Mouse (Mus musculus): ENCODE results near the gene Sat2.

The Sat2 gene

DNA sequence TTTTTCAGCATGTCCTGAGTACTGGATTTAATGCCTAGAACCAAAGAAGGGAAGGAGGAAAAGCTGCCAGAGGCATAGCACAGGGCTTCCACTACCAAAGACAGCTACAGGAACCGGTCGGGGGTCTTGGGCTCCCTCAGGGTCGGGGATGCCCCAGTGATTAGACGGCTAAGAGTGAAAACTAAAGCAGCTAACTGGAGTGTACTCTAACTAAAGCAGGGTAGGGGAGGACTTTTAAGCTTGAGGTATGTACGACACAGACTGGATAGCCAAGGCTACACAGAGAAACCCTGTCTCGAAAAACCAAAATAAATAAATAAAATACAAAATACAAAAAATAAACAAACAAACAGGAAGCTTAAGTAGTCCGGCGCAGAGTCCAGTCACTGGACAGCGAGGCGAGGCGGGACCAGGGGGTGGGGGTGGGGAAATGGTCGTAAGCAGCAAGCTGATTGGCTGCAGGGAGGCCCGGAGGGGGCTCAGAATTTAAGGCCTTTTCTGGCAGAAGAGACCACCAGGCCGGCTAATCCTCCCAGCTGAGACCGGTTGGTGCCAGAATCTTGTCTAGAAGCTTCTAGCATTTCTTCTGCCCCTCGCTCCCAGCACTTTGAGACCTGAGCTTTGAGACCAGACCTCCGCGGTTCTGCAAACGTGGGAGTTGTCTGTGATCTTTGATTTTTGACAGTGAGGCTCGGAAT, at the start of gene Sat2:
TSS of gene Sat2 (plus strand) at position 454 of the 698 bp plus-strand sequence.
- DNase-seq (ENCODE audit: low spot score): peak; percentile 58

DNA sequence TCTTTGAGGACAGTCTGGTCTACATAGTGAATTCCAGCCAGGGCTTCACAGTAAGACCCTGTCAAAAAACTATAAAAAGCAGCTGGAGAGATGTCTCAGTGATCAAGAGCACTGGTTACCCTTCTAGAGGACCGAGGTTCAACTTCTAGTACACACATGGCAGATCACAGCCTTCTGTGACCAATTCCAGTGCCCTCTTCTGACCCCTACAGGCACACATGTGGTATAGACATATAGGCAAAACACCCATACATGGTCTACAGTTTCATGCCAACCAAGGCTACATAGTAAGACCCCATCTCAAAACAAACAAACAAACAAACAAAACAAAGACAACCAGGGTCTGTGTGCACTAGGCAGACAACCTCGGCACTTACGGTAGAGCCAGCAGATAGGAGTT, 46.6 kb upstream of the Sat2 start:
- DNase-seq (ENCODE audit: low spot score): peak; percentile 36

DNA sequence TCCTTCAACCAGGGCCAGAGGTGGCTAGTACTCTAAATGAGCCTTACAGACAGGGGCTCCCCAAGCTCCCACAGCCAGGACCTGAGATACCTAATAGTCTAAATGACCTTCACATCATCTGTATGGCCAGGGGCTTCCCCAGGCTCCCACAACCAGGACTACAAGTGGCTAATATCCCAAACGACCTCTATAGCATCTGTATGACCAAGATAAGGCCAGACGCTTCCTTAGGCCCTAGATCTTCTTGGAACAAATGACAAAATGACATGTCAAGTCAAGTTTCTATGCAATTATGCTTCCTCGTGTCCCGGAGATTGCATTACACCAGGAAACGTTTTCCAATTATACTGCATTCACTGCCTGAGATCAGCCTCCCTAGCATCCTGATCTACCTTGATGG, 45.5 kb upstream of the Sat2 start:
- no peak for DNase-seq (ENCODE audit: low spot score)

DNA sequence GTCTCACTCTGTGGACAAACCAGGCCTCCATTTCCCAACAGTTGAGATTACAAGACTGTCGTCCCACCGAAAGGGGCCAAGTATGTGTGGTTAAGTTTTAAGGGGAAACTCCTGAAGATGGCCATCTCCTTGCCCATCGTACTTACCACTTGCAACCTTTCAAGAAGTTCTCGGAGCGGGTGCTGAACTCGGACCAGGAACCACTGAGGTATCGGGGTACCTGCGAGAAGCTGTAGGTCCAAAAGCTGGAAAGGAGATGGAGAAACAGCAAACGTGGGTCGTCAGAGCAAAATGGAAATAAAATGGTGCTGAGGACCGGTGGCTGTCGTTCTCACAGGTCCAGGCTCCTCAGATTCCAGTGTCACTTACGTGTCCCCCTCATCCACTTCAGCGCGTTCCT, 43.5 kb upstream of the Sat2 start:
- no peak for DNase-seq (ENCODE audit: low spot score)

DNA sequence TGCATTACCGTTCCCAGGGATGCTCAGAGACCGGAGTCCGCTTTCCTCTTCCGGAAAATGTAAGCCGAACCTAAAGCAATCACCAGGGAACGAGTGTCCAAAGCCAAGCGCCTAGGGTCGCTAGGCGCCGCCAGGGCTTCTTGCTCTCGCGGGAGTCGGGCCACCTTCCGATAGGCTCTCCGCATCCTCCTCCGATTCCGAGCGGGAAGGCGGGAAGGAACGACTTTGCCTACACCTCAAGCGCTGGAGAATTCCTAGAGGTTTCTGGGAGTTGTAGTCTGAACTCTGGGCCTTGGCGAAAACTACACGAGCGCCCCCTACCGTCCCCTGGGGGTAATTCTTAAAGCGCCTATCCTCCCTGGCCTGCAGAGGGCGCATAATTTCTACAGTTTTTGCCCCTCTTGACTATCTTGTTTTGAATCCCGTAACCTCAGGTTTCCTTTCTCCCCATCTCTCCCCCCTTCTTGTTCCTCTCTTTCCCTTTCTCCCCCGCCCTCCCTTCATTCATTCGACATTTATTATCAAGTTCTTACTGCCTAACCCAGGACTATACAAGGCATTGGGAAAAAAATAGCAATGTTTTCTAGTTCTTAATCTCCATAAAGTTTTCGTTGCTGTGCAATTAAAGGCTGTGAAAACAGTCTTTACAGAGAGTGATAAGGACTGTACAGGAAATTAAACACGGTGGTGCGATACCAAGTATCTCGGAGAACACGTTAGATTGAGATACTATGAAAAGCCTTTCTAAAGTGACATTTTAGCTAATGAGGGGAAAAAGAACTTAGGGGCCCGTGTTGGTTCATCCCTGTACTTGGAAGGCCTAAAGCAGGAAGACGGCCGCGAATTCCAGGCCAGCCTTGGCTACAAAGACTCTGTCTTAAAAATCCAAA, 42.5 kb upstream of the Sat2 start:
- DNase-seq (ENCODE audit: low spot score): peak; percentile 98

DNA sequence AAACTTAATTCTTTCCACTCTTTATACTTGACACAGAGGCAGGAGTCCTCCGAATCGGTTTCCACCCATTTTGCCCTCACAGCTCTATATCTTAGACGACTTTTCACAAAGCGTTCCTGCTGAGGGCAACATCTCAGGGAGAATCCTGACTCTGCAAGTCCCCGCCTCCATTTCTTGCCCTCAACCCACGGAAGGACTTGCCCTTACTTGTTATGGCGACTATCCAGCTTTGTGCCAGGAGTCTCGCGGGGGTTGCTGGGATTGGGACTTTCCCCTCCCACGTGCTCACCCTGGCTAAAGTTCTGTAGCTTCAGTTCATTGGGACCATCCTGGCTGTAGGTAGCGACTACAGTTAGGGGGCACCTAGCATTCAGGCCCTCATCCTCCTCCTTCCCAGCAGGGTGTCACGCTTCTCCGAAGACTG, 41.7 kb upstream of the Sat2 start, which contains the start of the genes Wrap53 and Trp53:
TSS of gene Wrap53 (minus strand) at position 165 of the 424 bp plus-strand sequence.
TSS of gene Trp53 (plus strand) at position 269 of the 424 bp plus-strand sequence.
- peak; percentile 94 for DNase-seq (ENCODE audit: low spot score)

DNA sequence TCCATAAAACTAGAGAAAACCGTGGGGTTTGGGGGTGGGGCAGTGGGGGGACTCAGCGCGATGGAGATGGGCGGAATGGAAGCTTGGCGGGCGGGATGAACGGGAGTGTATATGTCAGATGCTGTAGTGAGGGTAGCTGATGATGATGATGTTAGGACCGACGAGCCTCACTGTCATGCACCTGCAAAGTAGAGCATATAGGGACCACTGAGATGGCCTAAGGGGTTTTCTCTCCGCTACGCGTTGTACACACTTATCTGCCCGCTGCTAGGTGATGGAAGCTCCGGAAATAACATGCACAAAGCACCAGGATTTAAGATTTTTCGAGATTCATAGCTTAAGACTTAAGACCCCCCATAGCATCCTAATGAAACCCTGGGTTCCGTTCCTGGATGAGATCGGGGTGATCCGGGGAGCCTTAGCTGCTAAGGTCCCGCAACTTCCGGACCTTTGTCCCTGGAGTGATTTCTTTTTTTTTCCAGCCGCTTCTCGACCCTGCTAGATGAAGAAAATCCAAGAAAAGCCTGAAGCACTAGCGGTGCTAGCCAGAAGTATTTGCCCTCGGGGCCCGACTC, 41.2 kb upstream of the Sat2 start:
- DNase-seq (ENCODE audit: low spot score): no peak

DNA sequence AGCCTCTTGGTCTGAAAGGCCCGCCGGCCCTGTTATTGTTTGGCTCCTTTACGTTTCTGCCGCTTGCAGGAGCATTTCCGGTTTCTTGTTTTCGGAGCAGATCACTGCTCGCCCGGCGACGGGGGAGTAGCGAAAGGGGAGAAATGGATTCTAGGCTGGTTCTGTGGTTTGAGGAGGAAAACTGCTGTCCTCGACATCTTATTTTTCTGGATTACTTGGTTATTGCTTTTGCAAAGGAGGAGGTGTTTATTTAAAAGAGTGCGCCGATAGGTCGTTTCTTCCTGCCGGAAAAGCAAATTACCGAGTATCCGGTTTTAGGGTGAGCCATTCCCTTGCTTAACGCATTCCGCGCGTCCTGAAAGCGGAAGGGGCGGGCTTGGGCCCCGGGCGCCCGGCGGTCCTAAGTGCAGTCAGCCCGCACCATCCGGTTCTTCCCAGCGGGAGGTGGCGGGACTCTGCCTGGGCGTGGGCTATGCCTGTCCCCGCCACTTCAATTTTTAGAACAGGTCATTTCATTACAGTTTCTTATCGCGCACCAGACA, 40.6 kb upstream of the Sat2 start:
- peak; percentile 93 for DNase-seq (ENCODE audit: low spot score)

DNA sequence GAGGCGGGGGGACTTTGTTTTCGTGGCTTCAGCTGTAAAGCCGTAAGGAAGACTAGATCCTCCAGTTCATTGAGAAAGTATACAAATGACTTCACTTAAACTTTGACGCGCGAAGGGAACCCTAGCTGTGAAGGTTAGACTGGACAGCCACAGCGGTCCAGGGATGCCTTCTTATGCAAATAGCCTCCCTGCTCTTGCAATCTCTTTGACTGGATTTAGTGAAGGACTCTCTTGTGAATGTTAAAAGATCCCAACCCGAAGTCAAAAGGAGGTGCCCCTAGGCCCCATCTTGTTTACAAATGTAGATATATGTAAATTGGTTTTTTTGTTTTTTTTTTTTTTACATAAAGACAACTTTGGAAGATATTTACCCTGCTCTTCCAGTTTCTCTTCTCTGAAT, 40.0 kb upstream of the Sat2 start:
- no peak for DNase-seq (ENCODE audit: low spot score)

DNA sequence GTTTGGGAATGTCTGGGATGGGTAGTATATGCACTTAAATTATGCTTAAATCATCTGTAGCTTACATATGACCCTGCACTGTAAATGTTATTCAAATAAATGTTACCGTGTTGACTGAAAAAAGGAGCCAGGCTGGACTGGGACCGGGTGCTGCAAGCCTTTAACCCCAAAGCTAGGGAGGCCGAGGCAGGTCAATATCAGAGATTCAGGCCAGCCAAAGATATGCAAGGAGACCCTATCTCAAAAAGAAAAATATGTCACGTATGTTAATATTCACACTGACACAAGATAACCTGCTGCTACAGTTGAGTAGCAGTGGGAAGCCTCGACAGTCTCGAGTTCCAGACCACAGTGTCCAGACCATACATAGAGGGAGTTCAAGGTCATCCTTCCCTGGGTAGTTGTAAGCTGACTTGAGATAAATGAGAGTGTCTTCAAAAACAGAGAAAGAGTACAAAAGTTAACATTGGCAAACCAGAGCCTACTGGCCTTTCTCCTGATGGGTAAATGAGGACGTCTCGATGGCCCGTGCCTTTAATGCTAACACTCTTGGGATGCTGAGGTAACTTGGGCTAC, 39.5 kb upstream of the Sat2 start:
- DNase-seq (ENCODE audit: low spot score): no peak

DNA sequence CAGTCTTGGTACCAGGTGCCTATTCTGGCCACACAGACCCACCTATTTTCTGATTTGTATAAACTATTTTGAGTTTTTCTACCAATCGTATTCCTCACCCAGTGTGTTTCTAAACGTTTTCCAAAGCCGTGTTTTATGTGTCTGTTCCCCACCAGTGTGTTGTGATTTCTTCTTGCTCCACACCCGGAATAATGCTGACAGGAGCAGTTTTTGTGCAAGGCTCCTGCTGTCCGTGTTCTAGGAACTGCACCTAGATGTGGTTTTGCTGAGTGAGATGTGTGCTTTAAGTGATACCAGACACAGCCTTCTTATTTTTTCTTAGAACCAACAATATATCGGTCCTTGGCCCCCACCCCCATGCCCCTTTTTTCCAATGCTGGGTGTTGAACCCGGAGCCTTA, 37.8 kb upstream of the Sat2 start:
- DNase-seq (ENCODE audit: low spot score): no peak

DNA sequence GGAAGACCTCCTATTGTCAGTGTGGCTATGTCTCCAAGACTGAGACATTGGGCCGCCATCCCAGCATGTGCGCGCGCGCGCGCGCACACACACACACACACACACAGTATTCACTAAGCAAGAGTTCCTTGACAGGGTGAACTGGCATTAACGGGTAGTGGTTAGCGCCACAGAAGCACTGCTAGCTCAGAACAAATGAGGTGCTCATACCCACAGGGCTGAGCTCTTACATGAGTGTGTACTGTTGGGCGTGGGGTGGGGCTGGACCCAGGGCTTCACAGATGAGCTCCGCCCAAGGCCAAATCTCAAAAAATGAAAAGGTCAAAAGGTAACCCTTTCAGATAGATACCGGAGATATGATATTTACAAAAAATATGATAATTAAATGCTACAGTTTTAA, 36.9 kb upstream of the Sat2 start:
- no peak for DNase-seq (ENCODE audit: low spot score)

DNA sequence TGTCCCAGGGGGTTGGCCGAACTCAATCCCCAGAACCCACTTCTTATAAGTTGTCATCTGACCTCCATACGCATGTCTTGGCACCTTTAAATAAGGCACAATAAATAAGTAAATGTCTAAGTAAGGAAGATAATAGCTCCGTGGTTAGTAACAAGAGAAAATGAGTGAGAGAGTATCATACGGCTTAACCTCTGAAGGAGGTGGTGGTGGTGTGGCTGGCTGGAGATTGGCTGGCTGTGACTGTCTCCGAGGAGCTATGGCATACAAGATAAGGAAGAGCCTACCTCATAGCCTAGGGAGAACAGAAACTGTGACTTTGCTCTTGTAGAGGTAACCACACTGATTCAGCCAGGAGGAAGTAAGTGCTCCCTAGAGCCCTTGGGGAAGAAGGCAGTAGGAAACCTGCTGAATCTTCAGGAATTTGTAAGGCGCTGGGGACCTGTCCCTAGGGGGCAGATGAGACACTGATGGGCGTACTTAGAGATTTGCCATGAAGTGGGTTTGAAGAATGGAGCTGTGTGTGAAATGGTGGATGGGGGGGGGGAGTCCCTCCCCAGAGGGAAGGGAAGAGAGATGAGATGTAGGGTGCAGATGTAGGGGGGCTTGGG, 36.0 kb upstream of the Sat2 start:
- DNase-seq (ENCODE audit: low spot score): no peak

DNA sequence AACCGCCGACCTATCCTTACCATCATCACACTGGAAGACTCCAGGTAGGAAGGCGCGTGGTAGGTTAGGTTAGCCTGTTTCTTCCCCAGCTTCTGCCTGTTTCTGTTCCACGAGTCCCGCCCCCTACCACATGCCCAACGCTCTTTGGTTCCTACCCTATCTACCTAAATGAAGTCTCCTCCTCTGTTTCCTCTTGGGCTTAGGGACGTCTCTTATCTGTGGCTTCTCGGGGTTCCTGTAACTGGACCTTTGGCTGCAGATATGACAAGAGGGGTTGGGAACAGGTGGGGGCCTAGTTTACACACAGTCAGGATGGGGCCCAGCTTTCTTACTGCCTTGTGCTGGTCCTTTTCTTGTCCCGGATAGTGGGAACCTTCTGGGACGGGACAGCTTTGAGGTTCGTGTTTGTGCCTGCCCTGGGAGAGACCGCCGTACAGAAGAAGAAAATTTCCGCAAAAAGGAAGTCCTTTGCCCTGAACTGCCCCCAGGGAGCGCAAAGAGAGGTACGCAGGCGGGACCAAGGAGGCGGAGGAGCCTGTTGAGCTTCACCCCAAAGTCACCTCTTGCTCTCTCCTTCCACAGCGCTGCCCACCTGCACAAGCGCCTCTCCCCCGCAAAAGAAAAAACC, 32.5 kb upstream of the Sat2 start:
- DNase-seq (ENCODE audit: low spot score): no peak

DNA sequence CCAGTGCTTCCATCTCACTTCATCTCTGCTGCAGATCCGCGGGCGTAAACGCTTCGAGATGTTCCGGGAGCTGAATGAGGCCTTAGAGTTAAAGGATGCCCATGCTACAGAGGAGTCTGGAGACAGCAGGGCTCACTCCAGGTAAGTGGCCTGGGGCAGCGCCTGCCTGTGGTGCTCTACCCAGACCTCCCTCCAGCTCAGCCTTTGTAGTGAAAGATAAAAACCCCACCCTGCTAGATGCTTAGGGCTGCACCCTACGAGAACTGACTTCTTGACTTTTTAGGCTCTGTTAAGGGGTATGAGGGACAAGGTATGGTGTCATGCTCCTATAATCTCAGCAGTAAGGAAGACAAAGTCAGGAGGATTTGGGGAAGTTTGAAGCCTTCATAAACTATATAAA, 31.2 kb upstream of the Sat2 start:
- DNase-seq (ENCODE audit: low spot score): no peak

DNA sequence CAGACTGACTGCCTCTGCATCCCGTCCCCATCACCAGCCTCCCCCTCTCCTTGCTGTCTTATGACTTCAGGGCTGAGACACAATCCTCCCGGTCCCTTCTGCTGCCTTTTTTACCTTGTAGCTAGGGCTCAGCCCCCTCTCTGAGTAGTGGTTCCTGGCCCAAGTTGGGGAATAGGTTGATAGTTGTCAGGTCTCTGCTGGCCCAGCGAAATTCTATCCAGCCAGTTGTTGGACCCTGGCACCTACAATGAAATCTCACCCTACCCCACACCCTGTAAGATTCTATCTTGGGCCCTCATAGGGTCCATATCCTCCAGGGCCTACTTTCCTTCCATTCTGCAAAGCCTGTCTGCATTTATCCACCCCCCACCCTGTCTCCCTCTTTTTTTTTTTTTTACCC, 30.4 kb upstream of the Sat2 start:
- no peak for DNase-seq (ENCODE audit: low spot score)

DNA sequence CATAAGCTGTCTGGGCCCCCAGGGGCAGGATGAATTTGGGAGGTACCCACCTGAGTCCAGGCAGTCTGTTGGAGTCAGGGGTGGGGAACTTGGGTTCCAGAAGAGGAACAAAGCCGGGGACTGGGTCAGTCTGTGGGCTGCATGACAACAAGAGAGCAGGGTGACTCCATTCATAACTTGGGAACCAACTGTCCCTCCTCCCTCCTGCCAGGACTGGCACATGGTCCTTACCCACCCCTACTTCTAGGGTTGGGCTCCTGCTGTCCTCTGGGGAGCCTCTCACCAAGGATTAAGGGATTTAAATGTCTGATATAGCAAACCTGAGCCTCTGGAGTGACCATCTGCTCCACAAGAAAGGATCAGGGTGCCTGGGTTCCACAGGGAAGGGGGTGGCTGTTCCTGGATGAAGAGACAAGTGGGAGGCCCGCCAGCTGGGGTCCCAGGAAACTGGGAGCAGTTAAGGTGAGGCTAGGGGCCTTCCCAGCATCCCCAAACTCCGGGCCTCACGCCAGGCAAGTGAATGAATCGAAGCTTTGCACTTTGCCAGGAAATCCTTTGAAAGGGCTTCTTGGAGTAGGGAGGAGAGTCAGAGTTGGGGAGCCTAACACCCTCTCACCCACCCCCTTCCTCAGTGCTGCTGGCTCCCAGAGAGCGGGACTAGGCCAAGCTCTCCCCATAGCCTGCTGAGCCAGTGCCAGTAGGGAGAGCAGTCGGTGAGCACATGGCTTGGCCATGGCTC, 29.8 kb upstream of the Sat2 start:
- DNase-seq (ENCODE audit: low spot score): no peak

DNA sequence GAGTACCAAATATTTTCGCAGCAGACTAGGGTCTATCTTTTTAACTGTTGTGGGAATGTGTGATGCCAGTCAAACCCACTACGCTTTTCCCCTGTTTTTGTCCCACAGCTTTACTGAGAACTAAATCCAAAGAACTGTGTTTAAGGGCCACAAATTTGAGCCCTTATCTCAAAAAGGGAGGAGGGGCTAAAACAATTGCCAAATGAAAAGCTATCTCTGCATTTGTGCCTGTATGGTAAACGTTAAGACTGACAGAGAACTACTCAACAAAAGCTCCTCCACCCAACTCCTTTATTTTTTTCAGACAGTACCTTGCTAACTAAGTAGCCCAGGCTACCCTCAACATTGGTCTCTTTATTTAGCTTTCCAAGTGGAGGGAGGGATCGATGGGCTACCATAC, 29.0 kb upstream of the Sat2 start:
- DNase-seq (ENCODE audit: low spot score): no peak

DNA sequence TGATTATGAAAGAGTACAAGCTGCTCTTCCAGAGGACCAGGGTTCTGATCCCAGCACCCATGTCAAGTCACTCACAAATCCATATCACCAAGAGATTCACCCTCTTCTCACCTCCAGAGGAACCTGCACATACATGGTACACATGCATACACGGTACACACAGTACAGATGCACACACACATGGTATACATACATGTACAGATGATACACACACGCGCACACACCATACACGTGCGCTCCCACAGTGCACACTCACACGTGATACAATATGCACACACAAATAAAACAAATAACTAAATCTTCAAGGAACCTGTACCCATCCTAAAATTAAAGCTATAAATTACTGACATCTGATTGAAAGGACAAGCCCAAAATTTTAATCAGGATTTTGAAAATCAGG, 27.0 kb upstream of the Sat2 start:
- DNase-seq (ENCODE audit: low spot score): no peak

DNA sequence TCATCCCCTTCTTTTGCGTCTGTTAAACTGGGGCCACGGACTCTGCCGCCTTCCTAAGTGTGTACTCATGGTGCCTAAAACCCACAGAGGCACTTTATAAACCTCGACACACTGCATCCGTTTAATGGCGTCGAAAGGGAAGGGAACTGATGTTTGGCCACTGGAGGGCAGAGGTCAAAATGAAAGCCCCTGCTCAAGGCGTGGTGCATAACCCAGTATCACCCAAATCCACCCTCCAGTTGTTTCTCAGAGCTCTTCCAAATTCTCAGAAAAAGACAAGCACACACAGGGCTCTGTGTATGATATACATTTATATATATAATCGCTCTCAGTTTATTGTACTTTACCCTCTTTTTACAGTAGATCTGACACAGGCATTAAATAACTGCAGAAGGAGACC, 22.4 kb upstream of the Sat2 start:
- no peak for DNase-seq (ENCODE audit: low spot score)

DNA sequence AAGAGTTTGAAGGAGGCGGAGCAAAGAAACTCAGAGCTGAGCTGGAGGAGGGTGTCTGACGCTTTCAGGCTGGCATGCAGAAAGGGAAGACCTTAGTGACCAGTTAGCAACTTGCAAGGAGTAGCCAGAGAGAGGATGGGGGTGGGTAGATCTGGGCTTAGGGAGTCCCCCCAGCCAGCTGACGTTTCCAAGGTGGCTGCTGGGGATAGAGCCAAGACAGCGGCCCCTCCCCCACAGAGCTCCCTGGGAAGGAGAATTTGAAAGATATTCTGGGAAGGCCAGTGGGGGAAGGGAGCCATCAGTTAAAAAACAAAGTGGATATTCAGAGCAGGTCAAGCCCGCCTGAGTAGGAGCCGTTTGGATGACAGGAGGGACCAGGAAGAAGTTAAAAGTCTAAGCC, 21.7 kb upstream of the Sat2 start:
- DNase-seq (ENCODE audit: low spot score): peak; percentile 21
